Mouse (Mus musculus) liver, adult 2 months (tissue): ENCODE results near the gene Idnk. TPM values are rescaled to one million over a fixed set of nuclear protein-coding genes. Genes with fewer than 3 reads are reported as not detected.

Experiments used
- DNase-seq: peaks from one replicate; pipeline ENCODE4 v3.0.0-alpha.2; 2011; ENCODE audit warnings: low read depth, low spot score; ENCODE audit errors: extremely low read depth
- H3K27ac ChIP-seq: fragments of 200-500 bp; replicated peaks from 2 replicates; pipeline ENCODE4 v1.5.1; 2012; ENCODE audit warnings: low read depth, mild to moderate bottlenecking, control low read depth, inconsistent platforms, low read length; ENCODE audit not compliant: insufficient read depth
- H3K27me3 ChIP-seq: fragments of 200-500 bp; 2 replicates; pipeline ENCODE4 v1.6.1; 2012; ENCODE audit warnings: mild to moderate bottlenecking, moderate library complexity, low read length, inconsistent platforms; ENCODE audit not compliant: control insufficient read depth, insufficient read depth
- H3K36me3 ChIP-seq: fragments of 200-500 bp; 2 replicates; pipeline ENCODE4 v1.6.1; 2012; ENCODE audit warnings: low read length, inconsistent platforms; ENCODE audit not compliant: control insufficient read depth, insufficient read depth
- H3K4me1 ChIP-seq: fragments of 200-500 bp; 2 replicates; pipeline ENCODE4 v1.6.1; 2011; ENCODE audit warnings: low read length; ENCODE audit not compliant: control insufficient read depth, insufficient read depth
- H3K4me3 ChIP-seq: fragments of 200-500 bp; 2 replicates; pipeline ENCODE4 v1.5.1; 2011; ENCODE audit warnings: low read depth, mild to moderate bottlenecking, control low read depth, low read length, moderate library complexity; ENCODE audit not compliant: insufficient read depth
- H3K79me2 ChIP-seq: fragments of 200-500 bp; 2 replicates; pipeline ENCODE4 v1.6.1; 2012; ENCODE audit warnings: inconsistent platforms, mild to moderate bottlenecking, low read length, moderate library complexity; ENCODE audit not compliant: control insufficient read depth, insufficient read depth
- H3K9ac ChIP-seq: fragments of 200-500 bp; 2 replicates; pipeline ENCODE4 v1.6.1; 2012; ENCODE audit warnings: low read depth, mild to moderate bottlenecking, control low read depth, inconsistent platforms, low read length
- CTCF ChIP-seq: fragments of 200-500 bp; IDR thresholded peaks from 2 replicates; pipeline ENCODE4 v1.5.1; 2011; ENCODE audit warnings: low read depth, low read length, control low read depth
- POLR2A ChIP-seq: fragments of 200-500 bp; IDR thresholded peaks from 2 replicates; pipeline ENCODE4 v1.6.1; 2011; ENCODE audit warnings: low read length, control low read depth; ENCODE audit not compliant: insufficient read depth; ENCODE audit errors: extremely low read depth
- WGBS: fragments of 180-500 bp; shearing (Covaris S2); methylation state at CpG from one replicate; pipeline ENCODE4 v1.1.7; 2018; 5-methylcytosine and 5-hydroxymethylcytosine counted together
- polyA plus RNA-seq: library from polyadenylated mRNA; depleted of rRNA; stranded (reverse); fragments of >200 nt; gene quantifications from 2 replicates; pipeline ENCODE4 v1.2.3, GENCODE M21; 2012
- total RNA-seq: library from RNA; depleted of rRNA; stranded (reverse); fragments of >200 nt; gene quantifications from 2 replicates; pipeline ENCODE4 v1.2.3, GENCODE M21; 2014

The Idnk gene
- total and polyA plus RNA-seq, 2 experiments = 26.9 to 34.5 TPM

GRCm38 (mm10) chr13:58177511-58178208 lies 20.2 kb downstream of the Idnk start:
- no peak overlapping the region for H3K4me3 ChIP-seq
- 86% methylated on average over 9 of the region's 9 CpGs for WGBS
- peaks cover 36% of the 10 kb centered on the region for H3K36me3 ChIP-seq
- TF ChIP-seq CTCF (peak; percentile 7; the same call in 1 of the 2 replicates), POLR2A (no peak)
- peaks cover 7% of the 10 kb centered on the region for H3K79me2 ChIP-seq
- no peaks in the 10 kb centered on the region for H3K27me3 ChIP-seq
- DNase-seq = no peak
- no peak overlapping the region for H3K27ac ChIP-seq
- H3K9ac ChIP-seq = no peak overlapping the region
- H3K4me1 ChIP-seq = peaks cover 12% of the 10 kb centered on the region

- TF ChIP-seq POLR2A (no peak), CTCF (no peak)
- WGBS = 36% methylated on average over 14 of the region's 14 CpGs
These were observed 24.4 kb downstream of the Idnk start for GRCm38 (mm10) chr13:58181607-58182551.

GRCm38 (mm10) chr13:58184111-58184510 lies 26.7 kb downstream of the Idnk start:
- Histone ChIP-seq H3K9ac (no peak overlapping the region), H3K4me3 (no peak overlapping the region), H3K27ac (peak overlapping the region; percentile 71), H3K36me3 (peaks cover 37% of the 10 kb centered on the region), H3K4me1 (peaks cover 18% of the 10 kb centered on the region), H3K27me3 (no peaks in the 10 kb centered on the region), H3K79me2 (peaks cover 22% of the 10 kb centered on the region)
- DNase-seq = peak; percentile 83
- TF ChIP-seq POLR2A = no peak
- no peak for TF ChIP-seq CTCF
- WGBS = 40% methylated on average over 3 of the region's 3 CpGs

More at GRCm38 (mm10) chr13:58181607-58182551, 24.4 kb downstream of the Idnk start:
- Histone ChIP-seq H3K4me1 (peaks cover 18% of the 10 kb centered on the region), H3K36me3 (peaks cover 36% of the 10 kb centered on the region), H3K27ac (peak overlapping the region; percentile 95), H3K27me3 (no peaks in the 10 kb centered on the region), H3K9ac (peak overlapping the region; percentile 71), H3K79me2 (peaks cover 15% of the 10 kb centered on the region), H3K4me3 (no peak overlapping the region)
- peak; percentile 94 for DNase-seq

GRCm38 (mm10) chr13:58186281-58186680 lies 28.8 kb downstream of the Idnk start:
- Histone ChIP-seq H3K79me2 (peaks cover 18% of the 10 kb centered on the region), H3K9ac (no peak overlapping the region), H3K27me3 (no peaks in the 10 kb centered on the region), H3K4me3 (no peak overlapping the region), H3K36me3 (peaks cover 36% of the 10 kb centered on the region), H3K4me1 (peaks cover 14% of the 10 kb centered on the region), H3K27ac (no peak overlapping the region)
- WGBS = 92% methylated on average over 8 of the region's 8 CpGs
- DNase-seq = no peak
- TF ChIP-seq CTCF = no peak
- TF ChIP-seq POLR2A = no peak

GRCm38 (mm10) chr13:58187751-58188150 lies 30.3 kb downstream of the Idnk start:
- no peak overlapping the region for H3K27ac ChIP-seq
- no peak overlapping the region for H3K9ac ChIP-seq
- H3K36me3 ChIP-seq = peaks cover 47% of the 10 kb centered on the region
- no peak for DNase-seq
- peaks cover 5% of the 10 kb centered on the region for H3K4me1 ChIP-seq
- 94% methylated on average over 3 of the region's 3 CpGs for WGBS
- no peak overlapping the region for H3K4me3 ChIP-seq
- no peaks in the 10 kb centered on the region for H3K27me3 ChIP-seq
- TF ChIP-seq CTCF (no peak), POLR2A (no peak)
- H3K79me2 ChIP-seq = peaks cover 18% of the 10 kb centered on the region
